Comparison of ENCODE assay signal across 13 mouse cellular contexts in the genomic region with DNA sequence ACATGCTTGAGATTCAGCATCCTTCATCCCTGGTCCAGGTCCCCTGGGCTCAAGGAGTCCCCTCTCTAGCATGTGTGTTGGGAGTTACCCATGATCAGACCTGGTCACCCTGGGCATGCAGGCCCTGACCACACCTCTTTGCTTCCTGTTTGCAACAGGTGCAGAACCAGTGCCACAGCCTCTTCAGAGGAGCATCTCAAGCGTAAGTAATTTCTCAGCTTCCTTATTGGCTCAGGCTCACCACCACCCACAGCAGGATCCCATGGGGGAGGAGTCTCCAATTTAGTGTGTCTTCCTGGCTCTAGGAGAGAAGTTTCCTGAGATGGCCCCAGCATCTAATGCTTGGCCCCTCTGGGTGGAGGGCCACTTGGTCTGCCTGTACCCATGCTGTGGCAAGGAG. TPM values are rescaled to one million over a fixed set of nuclear protein-coding genes. Genes with fewer than 3 reads are reported as not detected.
A peak's percentile ranks its signal among the peaks of the same experiment; 100 is the strongest.
DNase-seq lines count a peak whose midpoint lies in the region; ATAC-seq and TF ChIP-seq lines count a peak whose summit lies in the region.
"Had no signal": no experiment of that assay in that cellular context is flagged by ENCODE, and none has a peak within 500 bp of the region (broad histone marks: within the 10 kb centered on the region; RNA-seq: fewer than 3 reads in every experiment).

No protein-coding gene starts in this region.

- DNase-seq in kidney, adult 9 months: peak; percentile 30
- DNase-seq in kidney, postnatal 10 days: no peak
- DNase-seq in MEL (ENCODE audit: low read depth, low spot score) (peak; percentile 78), MN1 (ENCODE audit: low spot score) (no peak)
- DNase-seq in right cerebral cortex, adult 2 months (ENCODE audit: low spot score in 2 of 2): no peak
- DNase-seq in left cerebral cortex, adult 18-20 months (ENCODE audit: low spot score in 2 of 2): no peak
- DNase-seq: cerebellum, postnatal 36 days; midbrain, embryonic 14.5 days had no signal

- no peaks in the 10 kb centered on the region for H3K27me3 ChIP-seq in MEL (ENCODE audit: control insufficient read depth in 1 of 2, insufficient read depth in 2 of 2, low read length in 2 of 2)
- H3K27me3 ChIP-seq: liver, embryonic 15.5 days; neural tube, embryonic 12.5 days had no signal

- no peaks in the 10 kb centered on the region for H3K9me3 ChIP-seq in MEL (replicated peaks; ENCODE audit: insufficient read depth, low read length)
- H3K9me3 ChIP-seq: liver, embryonic 15.5 days; neural tube, embryonic 12.5 days had no signal

- TF ChIP-seq CTCF in MEL (IDR thresholded peaks at IDR 0.05 in 2 of 3, conservative IDR thresholded peaks at IDR 0.05 in 1 of 3; ENCODE audit: control insufficient read depth in 1 of 3, insufficient read depth in 1 of 3, low read depth in 2 of 3, low read length in 3 of 3, poor library complexity in 1 of 3, severe bottlenecking in 1 of 3): no peak

- no peak for TF ChIP-seq POLR2A in MEL (IDR thresholded peaks at IDR 0.05; ENCODE audit: control insufficient read depth in 1 of 2, insufficient read depth in 1 of 2, low read depth in 1 of 2, low read length in 2 of 2, poor library complexity in 1 of 2)

- H3K79me2 ChIP-seq in MEL (ENCODE audit: control insufficient read depth, insufficient read depth, low read length, poor library complexity): peaks cover 6% of the 10 kb centered on the region; the same call in 1 of the 2 replicates

- no peak for TF ChIP-seq EP300 in MEL (IDR thresholded peaks at IDR 0.05; ENCODE audit: low read depth in 1 of 2, low read length in 2 of 2)

- H3K4me3 ChIP-seq in MEL (ENCODE audit: control insufficient read depth in 1 of 2, insufficient read depth in 1 of 2, low read depth in 2 of 2, low read length in 2 of 2): no peak overlapping the region
- H3K4me3 ChIP-seq: liver, embryonic 15.5 days; neural tube, embryonic 12.5 days had no signal

- no peak for TF ChIP-seq RAD21 in MEL (IDR thresholded peaks at IDR 0.05; ENCODE audit: low read depth, low read length)

- peaks cover 8 to 20% of the 10 kb centered on the region in 2 experiments for H3K4me1 ChIP-seq in MEL (ENCODE audit: control insufficient read depth in 1 of 2, insufficient read depth in 2 of 2, low read length in 2 of 2)

- peaks cover 6 to 12% of the 10 kb centered on the region in 2 experiments; a peak in 3 of 4 replicates for H3K36me3 ChIP-seq in MEL (ENCODE audit: control insufficient read depth in 1 of 2, insufficient read depth in 2 of 2, low read length in 2 of 2)

- peak; percentile 61 for ATAC-seq in granulocyte monocyte progenitor cell, adult 5-6 weeks (replicated peaks; ENCODE audit: poor library complexity, severe bottlenecking)
- ATAC-seq in megakaryocyte-erythroid progenitor cell, adult 5-6 weeks (replicated peaks; ENCODE audit: low FRiP score, low TSS enrichment, poor library complexity, severe bottlenecking): 0 out of 2 replicates have a peak, but pooled peaks have one; percentile 35

- H3K27ac ChIP-seq in MEL (ENCODE audit: control insufficient read depth, low read depth, low read length): peak overlapping the region; percentile 25; the same call in 1 of the 2 replicates
- H3K27ac ChIP-seq: kidney, postnatal 0 days; liver, embryonic 15.5 days; neural tube, embryonic 12.5 days had no signal

- H3K9ac ChIP-seq in MEL (ENCODE audit: control insufficient read depth, low read depth, low read length, poor library complexity, severe bottlenecking): no peak overlapping the region
- H3K9ac ChIP-seq: liver, embryonic 15.5 days; neural tube, embryonic 12.5 days had no signal

TF ChIP-seq in MEL, 35 proteins besides CTCF, POLR2A, EP300 and RAD21:
- no peak for TF ChIP-seq MXI1 (IDR thresholded peaks at IDR 0.05; ENCODE audit: low read depth, low read length)
- TF ChIP-seq CHD2 (IDR thresholded peaks at IDR 0.05; ENCODE audit: low read length): no peak
- TF ChIP-seq RCOR1 (IDR thresholded peaks at IDR 0.05; ENCODE audit: low read depth, low read length): no peak
- TF ChIP-seq SIN3A (IDR thresholded peaks at IDR 0.05; ENCODE audit: low read length): no peak
- no peak for TF ChIP-seq JUND (IDR thresholded peaks at IDR 0.05; ENCODE audit: low read depth, low read length)
- TF ChIP-seq E2F4 (IDR thresholded peaks at IDR 0.05; ENCODE audit: borderline replicate concordance, low read depth, low read length): no peak
- no peak for TF ChIP-seq USF1 (IDR thresholded peaks at IDR 0.05; ENCODE audit: low read depth, low read length)
- TF ChIP-seq MYB (IDR thresholded peaks at IDR 0.05; ENCODE audit: low read depth, low read length): no peak
- TF ChIP-seq KAT2A (conservative IDR thresholded peaks at IDR 0.05; ENCODE audit: low read depth, low read length): no peak
- 0 out of 2 replicates have a peak, but pooled peaks have one; percentile 18 for TF ChIP-seq MAZ (IDR thresholded peaks at IDR 0.05; ENCODE audit: low read depth, low read length)
- TF ChIP-seq ZMIZ1 (IDR thresholded peaks at IDR 0.05; ENCODE audit: low read depth, low read length): no peak
- TF ChIP-seq ETS1 (IDR thresholded peaks at IDR 0.05; ENCODE audit: low read depth, low read length): 0 out of 2 replicates have a peak, but pooled peaks have one; percentile 19

RNA-seq across cellular contexts. Expression of a gene that starts 15.0 kb away (rescaled TPM):
- total RNA-seq in MEL (2012; rRNA removed): 54.6 and 57.2 TPM in 2 replicates
- 10 to 100 TPM in 1 of 2 experiments, not detected in 1; 90.0 TPM for polyA plus RNA-seq in MEL (2012; ENCODE audit: insufficient read depth in 1 of 2, insufficient read length in 2 of 2, low read depth in 1 of 2, low replicate concordance in 2 of 2, missing spikeins in 1 of 2)
- 42.8 and 42.9 TPM in 2 replicates for total RNA-seq in granulocyte monocyte progenitor cell, adult 5-6 weeks (2014; fragmentation: Nextera tagmentation)
- total RNA-seq in granulocyte monocyte progenitor cell, adult 5-6 weeks (2017): 18.9 and 30.2 TPM in 2 replicates
- total RNA-seq in megakaryocyte-erythroid progenitor cell, adult 5-6 weeks (2014; fragmentation: Nextera tagmentation): 34.0 and 48.8 TPM in 2 replicates
- 19.8 and 21.3 TPM in 2 replicates for total RNA-seq in megakaryocyte-erythroid progenitor cell, adult 5-6 weeks (2017)
- total RNA-seq in left cerebral cortex, adult 18-20 months (2021): 100 to 1,000 TPM; 134 to 137 TPM

Comparison
In these comparisons a context has a peak if more than half of its experiments do, and no peak if none do; other contexts are left out.
1. DNase-seq: peak in kidney, adult 9 months (single experiment) and MEL (single experiment); none in kidney, postnatal 10 days (single experiment), right cerebral cortex, adult 2 months (0 of 2), left cerebral cortex, adult 18-20 months (0 of 2) and MN1 (single experiment).